Mouse (Mus musculus): ENCODE data around the gene C130050O18Rik.

The C130050O18Rik gene

DNA sequence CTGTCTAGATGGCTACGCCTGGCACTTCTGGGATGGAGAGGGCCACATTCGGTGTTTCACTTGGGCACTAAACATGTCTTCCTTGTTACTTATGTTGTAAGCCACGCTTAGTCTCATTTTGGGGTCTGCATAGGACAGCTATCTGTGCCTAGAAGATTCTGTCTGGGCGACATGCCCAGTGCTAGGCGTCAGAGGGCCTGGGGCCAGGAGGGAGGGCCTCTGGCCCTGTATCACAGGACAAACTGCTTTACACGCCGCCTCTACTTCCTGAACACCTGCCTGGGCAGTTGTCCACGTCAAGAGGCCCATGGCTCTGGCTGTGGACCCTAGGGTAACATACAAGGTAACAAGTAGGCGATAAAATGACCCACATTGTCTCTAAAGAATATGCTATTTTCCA lies 22.9 kb downstream of the C130050O18Rik start:
- no peak for DNase-seq

DNA sequence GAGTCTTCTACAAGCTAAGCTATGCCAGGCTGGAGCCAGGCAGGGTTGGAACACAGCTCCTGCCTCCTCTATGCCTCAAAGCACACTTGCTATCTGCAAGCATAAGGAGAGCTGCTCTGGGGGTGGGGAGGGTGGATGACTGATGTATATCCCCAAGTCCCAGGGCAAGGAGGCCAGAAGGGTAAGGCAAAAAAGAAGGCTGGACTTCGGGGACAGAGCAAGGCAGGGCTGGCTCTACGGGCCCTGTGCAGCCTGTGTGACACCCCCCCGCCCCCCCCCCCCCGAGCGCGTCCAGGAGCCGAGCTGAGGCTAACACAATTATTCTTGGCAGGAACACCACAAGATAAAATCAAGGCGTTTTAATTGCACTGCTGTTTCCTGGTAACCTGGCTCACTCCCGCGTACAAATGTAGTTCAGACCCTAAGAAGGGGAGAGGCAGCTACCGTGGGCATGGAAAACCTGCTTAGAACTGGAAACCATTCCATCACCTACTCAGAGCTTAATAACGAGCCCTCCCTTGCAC lies 24.8 kb downstream of the C130050O18Rik start:
- DNase-seq: peak in 1 of 2 experiments; percentile 60

DNA sequence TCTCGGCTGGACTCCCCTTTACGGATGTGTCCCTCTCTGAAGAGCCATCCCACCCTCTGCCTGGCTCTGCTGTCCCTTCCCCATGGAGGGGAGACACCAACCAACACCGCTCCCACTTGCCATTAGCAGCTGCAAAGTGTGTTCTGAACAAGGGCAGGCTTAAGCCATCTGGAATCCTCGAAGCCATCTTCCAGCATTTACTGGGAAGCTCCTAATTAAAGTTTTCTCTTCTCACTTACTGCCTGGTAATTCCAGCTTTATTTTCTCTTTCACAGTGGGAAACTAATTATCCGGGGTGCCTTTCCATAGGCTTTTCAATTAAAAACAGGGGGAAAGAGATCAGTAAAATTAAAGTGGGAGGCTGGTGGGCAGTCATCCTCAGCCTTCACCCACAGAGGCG lies 27.3 kb downstream of the C130050O18Rik start:
- DNase-seq: no peak

DNA sequence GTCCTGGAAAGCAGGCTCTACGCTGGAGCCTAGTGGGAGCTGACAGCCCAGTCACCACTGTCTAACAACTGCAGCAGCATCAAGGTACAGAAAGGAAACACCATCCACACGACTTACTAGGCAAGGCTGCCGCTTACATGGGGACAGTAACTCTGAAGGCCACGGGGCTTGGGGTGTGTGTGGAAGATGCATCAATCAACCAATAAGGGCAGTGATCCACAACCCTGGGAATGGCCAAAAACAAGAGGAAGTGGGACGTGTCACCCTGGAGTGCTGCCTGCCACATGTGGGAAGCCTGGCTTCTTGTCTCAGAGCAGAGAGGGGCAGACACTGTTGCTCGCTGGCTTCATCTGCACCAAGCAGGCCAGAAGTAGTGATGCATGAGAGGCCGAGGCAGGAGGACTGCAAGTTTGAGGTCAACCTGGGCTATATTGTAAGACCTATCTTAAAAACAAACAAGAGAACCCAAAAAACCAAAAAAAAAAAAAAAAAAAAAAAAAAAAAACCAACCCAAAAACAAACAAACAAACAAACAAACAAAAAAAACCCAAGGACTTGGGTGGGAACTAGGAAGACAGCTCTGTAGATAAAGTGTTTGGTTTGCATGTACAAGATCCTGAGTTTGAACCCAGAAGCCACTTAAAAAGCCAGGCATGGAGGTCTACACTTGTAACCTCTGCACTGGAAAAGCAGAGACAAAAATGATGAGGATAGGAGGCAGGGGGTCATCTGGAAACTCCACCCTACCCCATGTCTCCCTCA lies 27.8 kb downstream of the C130050O18Rik start:
- DNase-seq: no peak

DNA sequence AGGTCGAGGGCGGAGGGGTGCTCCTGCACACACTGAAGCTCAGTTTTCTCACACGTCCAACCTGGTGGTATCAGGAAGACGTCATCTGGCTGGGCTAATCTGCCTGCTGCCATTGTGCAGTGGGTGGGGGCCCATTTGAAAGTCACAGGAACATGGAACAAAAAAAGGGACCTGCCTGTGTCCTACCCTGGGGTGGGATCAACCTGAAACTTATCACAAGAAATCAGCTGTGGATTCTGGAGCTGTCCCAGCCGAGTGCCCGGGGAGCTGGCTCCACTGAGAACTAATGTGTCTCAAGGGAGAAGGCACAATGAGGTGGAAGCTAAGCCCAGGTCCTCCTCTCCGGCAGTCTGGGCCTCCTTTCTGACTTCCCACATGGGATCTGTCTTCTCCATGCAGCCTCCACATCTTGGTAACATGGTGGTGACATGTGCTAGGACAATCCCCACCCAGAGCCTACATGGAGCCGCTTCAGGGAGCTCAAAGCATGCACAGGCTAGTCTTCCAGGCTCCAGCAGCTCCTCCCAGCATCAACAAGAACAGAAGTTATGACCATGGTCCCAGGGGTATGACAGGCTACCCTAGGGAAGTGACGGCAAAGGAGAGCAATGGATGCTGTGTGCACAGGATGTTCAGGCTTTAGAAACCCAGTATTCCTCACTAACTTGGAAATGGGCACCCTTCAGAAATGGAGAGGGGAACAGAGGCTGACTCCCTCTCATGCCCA lies 28.9 kb downstream of the C130050O18Rik start:
- no peak for DNase-seq

DNA sequence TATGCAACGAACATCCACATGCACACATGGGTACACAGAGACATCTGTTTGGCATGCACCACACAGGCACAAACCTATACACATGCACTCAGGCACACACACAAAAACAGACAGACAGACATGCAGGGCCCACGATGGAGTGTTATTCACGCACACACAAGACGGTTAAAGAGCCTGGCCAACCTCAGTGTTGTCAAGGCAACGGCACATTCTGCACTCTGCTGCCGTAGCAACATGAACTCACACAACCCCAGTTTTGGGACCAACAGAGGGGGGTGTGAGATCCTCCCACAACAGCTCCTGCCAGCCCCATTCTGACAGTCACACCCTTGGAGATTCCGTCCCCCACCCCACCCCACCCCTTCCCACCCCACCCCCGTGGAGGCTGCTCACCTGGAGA lies 29.9 kb downstream of the C130050O18Rik start:
- DNase-seq: no peak

DNA sequence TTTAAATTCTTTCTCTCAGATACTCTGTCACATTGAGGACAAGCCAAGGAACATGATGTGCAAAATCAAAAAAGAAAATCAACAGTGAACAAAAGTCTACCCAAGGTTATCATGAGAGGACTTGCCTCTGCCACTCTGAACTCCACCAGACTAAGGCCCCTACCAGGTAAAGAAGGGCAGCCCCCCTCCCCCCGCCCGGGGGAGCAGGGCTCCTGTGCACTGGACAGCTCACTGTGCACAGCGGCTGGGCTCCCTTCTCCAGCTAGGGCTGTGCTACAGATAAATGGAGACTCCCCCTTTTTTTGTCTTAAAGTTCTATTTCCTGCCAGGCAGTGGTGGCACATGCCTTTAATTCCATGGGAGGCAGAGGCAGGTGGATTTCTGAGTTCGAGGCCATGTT lies 32.7 kb downstream of the C130050O18Rik start:
- DNase-seq: no peak

DNA sequence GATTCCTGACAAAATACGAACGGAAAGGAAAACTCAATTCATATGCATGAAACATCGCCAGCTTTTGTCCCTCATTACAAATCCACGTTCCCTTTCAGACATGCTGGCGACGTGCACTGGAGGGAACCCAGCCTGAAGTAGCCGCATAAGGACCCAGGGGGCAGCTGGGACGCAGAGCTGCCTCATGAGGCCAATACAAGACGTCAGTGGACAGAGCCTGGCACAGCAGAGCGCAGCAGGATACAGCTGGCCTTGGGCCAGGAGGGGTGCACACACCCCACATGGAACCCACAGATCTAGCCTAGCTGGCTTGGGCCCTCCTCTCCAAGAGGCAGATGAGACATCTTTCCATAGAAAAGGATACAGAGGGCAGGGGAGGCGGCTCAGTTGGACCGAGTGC lies 33.4 kb downstream of the C130050O18Rik start:
- DNase-seq: no peak

DNA sequence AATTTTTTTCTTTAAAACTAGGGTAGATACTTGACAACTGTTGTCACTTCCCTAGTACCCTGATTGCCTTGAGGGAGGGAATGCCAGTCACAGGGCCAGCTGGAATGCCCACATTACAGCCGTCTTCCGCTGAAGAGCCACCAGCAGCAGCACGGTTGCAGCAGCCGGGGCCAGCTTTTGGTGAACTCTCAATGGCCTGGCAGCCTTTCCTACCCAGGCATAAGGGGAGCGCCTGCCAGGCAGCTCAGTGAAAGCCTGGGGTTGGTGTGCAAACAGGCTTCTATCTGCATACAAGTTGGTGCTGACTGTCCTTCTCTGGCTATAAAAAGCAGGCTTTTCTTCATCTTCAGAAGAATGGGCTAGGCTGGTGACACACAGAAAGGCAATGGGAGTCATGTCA lies 35.4 kb downstream of the C130050O18Rik start:
- no peak for DNase-seq

DNA sequence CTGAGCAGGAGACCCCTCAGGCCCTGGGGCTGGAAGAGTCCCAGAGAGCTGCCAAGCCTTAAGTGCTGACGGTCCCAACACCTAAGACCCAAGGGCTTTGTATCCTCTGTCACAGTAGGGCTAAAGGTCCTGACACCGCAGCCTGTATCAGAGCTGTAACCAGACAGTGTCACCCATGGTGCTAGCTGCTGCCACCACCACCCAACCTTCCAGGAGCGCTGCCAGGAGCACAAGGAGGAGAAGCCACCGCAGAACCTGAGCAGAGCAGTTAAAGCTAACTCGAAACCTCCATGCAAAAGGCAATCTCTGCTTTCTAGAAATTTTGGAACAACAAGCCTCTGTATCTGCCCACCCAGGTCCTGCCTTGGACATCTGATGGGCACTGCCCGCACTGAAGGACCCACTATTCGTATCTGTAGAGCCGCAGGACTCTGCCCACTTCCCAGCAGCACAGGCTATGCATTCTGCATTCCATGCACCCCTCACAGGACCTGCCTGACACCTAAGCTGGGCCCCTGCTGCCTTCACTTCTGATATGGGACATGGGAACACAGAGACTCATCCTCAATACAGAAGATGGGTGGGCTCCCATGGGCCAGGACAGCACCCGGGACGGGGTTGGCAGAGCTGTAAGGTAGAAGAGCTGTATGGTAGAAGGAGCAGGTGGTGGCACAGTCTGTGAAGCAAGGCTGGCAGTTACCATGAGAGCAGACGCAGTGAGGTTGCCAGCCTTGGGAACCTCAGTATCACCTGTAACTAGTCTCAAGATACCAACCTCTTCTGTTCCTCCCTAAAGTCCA lies 36.0 kb downstream of the C130050O18Rik start:
- DNase-seq: no peak

DNA sequence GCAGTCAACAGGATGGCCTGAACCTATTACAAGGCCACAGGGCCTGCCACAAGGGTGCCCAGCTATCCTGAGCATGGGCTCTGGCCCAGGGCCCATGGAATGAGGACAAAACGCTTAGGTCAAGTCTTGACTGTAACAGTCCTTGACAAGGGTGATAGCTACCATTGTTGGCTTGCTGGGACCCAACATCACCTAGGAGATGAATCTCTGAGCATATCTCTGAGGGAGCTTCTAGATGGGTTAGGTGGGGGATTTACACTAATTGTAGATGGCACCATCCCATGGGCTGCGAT lies 36.6 kb downstream of the C130050O18Rik start:
- DNase-seq: no peak

DNA sequence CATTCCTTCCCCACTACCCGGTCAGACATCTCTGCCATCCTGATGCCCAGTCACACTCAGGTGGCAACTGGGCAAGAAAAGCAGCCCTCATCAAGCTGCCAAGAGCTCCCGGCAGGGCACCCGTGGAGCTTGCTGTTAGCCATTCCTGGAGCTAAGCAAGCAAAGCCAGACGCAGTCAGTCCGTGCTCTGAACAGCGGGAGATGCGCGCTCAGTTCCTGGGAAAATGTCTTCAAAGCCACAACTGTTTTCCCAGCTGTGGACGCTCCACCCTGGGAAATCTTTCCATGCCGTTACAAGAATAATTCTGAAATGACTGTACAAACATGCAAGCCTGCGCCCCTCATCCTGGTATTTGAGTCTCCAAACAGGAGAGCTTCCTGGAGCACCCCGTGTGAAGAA lies 37.3 kb downstream of the C130050O18Rik start:
- no peak for DNase-seq

DNA sequence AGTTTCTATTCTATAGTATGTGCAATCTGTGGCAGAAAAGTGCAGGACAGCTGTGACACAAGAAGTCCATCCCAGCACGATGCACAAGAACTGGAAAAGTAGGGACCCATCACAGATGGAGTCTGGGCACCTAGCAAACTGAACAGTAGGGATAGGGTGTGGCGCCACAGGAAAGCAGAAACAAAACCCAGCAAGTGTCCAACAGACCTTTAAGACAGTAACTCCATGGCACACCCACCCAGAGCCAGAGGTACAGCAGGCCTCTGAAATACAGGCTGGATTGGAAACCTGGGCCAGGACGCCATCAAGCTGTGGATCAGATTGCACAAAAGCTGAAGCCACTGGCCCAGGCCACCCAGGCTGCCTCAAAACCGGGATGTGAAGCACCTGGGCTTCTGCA lies 37.9 kb downstream of the C130050O18Rik start:
- no peak for DNase-seq

DNA sequence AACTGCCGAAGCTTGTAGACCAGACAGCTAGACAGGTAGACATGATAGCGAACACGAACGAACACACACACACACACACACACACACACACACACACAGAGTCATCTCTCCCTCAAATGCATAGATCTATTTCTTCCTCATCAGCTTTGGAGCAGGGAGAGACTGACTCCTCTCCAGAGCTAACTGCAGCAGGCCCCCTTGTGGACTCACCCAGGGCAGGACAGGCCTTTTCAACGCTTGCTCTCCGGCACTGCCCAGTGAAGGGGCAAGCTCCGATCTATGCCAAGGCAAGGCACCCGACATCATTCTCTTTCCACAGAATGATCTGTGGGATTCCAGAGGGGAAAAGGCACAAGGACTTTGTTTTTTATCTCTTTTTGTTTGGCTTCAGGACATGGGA lies 40.2 kb downstream of the C130050O18Rik start:
- DNase-seq: no peak

DNA sequence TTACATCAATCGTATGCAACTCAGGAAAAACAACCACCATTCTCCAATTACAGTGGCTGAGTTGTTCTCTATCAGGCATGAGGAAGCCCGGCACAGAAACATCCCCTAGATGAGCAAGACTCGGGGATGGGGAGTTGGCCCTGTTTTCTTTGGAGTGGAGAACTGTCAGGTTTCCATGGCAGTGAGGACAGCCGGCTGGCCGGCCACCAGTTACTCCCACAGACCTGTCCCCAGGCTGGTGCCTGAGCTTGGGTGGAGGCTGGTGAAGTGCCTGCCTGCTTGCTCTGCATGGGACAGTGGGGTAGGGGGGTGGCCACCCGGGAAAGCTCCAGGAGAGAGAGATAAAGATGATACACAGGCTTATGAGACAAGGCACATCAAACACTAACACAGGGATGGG lies 42.9 kb downstream of the C130050O18Rik start:
- no peak for DNase-seq

DNA sequence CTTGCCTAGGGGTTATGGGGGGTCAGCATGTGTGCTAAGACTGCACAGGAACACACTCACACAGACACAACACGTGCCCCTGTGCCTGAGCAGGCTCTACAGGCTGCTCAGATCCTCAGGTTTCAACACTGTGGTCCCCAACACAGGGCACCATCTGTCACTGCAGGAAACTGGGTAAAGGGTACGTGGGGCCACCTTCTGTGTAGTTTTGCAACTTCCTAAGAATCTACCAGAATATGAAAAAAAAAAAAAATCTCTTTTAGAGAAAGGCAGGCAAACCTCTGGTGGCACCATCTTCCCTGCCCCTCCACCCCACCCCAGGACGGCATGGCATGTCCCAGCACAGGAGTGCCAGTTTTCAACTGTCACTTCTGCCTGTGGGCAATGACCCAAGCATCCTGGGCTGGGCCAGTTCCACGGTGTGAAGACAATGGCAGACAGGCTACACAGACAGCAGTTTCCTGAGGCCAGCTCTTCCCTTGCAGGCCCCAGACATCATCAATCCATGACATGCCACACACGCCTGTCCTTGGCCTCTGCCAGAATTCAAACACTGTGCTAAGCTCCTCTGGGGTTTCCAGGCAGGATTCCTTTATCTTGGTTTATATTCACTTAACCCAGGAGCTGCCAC lies 44.2 kb downstream of the C130050O18Rik start:
- DNase-seq: no peak

DNA sequence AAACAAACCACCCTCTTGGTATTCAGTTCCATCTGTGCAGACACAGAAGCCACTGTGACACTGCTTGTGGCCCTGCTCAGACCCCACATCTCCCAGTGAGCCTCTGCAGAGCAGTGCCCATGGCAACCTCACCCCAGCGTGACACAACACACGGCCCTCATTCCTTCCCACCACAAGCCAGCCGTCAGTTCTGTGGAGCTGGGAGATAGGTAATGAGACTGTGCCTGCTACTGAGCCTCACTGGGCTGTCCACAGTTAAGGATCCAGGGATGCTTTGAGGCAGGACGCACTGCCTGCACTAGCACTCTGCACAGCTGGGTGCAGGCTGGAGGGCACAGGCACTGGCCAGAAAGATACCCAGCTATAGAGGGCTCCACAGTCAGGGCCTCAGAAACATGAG lies 44.8 kb downstream of the C130050O18Rik start:
- no peak for DNase-seq

DNA sequence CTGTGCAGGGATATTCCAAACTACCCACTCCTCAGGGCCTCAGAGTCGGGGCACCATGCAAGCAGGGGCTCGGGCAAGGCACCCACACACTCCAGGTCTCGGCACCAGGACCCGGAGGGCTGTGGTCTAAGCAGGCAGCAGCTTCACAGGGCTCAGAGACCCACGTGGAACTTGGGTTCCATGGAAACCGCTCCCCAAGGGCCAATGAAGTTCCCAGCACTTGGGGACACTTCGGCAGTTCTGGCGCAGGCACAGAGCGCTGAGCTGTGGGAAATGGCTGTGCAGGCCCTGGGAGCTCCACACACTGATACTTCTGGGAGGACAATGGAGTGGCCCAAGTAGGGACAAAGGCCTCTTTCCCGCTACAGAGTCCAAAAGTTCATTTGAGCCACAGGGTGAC lies 48.0 kb downstream of the C130050O18Rik start:
- DNase-seq: no peak

DNA sequence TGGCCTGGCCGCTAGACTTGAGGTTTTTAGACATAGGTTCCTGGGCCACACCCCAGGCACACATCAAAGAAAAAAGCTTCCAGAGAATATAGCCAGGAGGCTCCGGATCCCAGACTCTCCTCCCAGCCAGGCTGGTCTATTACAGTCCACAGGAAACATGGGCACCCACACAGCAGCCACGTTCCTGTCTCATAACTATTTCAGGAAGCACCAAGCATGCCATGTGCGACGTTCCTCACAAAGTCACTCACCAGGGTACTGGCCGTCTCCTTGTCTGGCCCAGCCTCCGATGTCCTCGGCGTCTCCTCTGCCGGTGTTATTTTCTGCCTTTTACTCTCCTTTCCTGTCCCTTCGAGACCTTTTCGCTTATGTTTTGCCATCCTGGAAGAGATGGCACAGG lies 50.1 kb downstream of the C130050O18Rik start:
- no peak for DNase-seq

DNA sequence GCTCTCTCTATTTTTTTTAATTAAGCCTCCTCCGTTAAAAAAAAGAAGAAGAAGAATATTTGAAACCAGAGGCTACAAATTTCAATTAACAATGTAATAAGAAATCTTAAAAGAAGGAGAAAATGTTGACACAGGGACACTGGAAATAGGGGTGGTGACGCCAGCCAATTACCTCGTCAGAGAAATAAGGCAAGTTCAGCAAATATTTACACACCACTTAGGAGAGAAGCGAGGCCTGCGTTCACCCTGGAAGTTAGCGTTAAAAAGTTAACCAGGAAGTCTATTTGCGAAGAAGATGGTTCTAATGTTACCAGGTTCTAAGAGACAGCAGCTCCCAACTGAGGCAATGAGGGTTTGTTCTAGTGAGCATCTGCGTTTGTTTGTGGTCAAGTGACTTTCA lies 52.2 kb downstream of the C130050O18Rik start:
- no peak for DNase-seq

DNA sequence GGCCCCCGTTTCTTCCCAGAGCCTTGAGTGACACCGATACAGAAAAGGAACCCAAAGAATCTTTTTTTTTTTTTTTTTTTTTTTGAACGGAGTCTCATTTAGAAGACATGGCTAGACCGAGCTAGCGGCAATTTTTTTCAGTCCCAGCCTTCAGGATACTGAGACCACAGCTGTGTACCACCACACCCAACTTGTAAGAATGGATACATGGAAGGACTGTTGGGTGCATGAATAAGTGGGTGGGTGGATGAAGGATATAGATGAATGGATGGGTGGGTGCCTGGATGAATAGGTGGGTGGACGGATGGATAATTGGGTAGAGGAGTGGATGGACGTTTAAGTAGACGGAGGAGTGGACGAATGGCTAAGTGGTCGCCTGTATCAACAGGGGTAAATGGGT lies 54.9 kb downstream of the C130050O18Rik start:
- DNase-seq: no peak

DNA sequence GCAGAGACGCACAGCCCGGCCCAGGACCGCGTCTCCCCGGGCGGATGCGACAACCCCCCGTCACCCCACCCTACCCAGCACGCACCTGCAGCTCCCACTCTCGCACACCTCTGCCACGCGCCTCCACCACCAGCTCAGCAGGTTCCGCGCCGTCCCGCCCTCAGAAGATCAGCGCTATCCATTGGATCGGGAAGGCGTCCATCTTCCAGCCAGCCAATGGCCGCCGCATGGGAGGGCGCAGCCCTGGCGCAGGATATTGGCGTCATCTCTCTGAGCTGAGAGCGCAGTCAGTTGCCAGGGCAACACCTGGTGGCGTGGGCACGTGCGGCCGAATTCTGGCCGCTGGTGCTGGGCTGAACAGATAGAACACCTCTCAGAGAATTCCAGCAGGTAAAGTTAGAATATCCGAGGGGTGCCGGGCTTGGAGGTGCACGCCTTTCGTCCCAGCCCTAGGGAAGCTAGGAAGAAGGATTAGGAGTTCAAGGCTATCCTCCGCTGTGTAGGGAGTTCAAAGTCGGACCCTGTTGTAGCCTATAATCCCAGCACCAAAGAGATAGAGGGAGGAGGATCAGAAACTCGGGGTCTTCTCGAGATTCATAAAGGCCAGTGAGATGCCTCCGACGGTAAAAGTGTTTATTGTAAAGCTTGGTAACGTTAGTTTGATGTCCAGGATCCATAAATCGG lies 55.4 kb downstream of the C130050O18Rik start, which contains the start of gene 3110082I17Rik:
TSS of gene 3110082I17Rik (minus strand) at position 144 of the 684 bp plus-strand sequence.
- peak; percentile 97 to 99 for DNase-seq

Measured in kidney, adult 8-10 months (tissue).